Mouse (Mus musculus) megakaryocyte-erythroid progenitor cell, adult 5 weeks (primary cell): ENCODE results near the gene Arl6. TPM values are rescaled to one million over a fixed set of nuclear protein-coding genes. Genes with fewer than 3 reads are reported as not detected.

Source experiments
- polyA plus RNA-seq: library from polyadenylated mRNA; stranded (reverse); fragments of >175 nt; gene quantifications from 2 replicates; pipeline ENCODE4 v1.2.3, GENCODE M21; 2012

Arl6 gene
- 2.0 and 2.1 TPM in 2 replicates for polyA plus RNA-seq

GRCm38 (mm10) chr16:59639102-59639691, at the start of gene Arl6:
Gene Arl6, minus strand, starts transcription at chr16:59639391.

GRCm38 (mm10) chr16:59600311-59601251, 38.6 kb downstream of the Arl6 start, which contains the start of gene Crybg3:
Gene Crybg3, minus strand, starts transcription at chr16:59600979.

Other genes starting within 250 kb of the Arl6 start
- gene Gabrr3, start 232.1 kb downstream of the Arl6 start, polyA plus RNA-seq = not detected in 2 replicates
- gene Riox2, start 167.6 kb downstream of the Arl6 start, polyA plus RNA-seq = 7.3 and 8.0 TPM in 2 replicates
- 1.3 and 1.7 TPM in 2 replicates for gene Crybg3, start 38.4 kb downstream of the Arl6 start, polyA plus RNA-seq